Mouse (Mus musculus) spleen, adult 2 months (tissue): ENCODE measurements around the gene Rbm28.
A peak's percentile ranks its signal among the peaks of the same experiment; 100 is the strongest.

Source experiments
- CTCF ChIP-seq: fragments of 200-500 bp; IDR thresholded peaks from 2 replicates; pipeline ENCODE4 v1.5.1; 2011; ENCODE audit warnings: mild to moderate bottlenecking, inconsistent platforms; ENCODE audit not compliant: insufficient read depth, insufficient read length, insufficient replicate concordance; ENCODE audit errors: extremely low read depth
- POLR2A ChIP-seq: fragments of 200-500 bp; IDR thresholded peaks from 2 replicates; pipeline ENCODE4 v1.6.1; 2011; ENCODE audit warnings: low read depth, low read length, inconsistent platforms

DNA sequence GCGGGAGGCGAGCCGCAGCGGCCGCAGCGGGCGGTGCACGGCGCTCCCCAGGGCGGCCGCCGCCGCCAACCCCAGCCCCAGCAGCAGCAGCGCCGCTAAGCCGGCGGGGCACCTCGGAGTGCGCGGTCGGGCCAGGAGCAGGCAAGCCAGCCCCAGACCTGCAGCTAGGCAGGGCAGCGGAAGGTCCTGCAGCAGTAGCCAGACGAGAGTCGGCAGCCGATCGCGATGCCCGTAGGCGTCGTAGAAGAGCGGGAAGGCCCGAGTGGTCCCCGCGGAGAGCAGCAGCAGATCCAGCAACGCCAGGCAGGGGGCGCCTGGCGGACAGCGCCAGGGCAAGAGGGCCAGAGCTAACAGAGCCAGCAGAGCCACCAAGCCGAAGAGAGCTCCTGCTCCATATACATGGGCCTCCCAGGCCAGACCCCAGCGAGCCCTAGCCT is 6.2 kb upstream of the Rbm28 start:
- TF ChIP-seq CTCF = peak; percentile 86
- no peak for TF ChIP-seq POLR2A
